ENCODE assay signal across 10 mouse cellular contexts in genomic region chr9:67955466-67956010, GRCm38 (mm10).
"Had no signal": no experiment of that assay in that cellular context is flagged by ENCODE, and none has a peak within 500 bp of the region (broad histone marks: within the 10 kb centered on the region; RNA-seq: fewer than 3 reads in every experiment).

No protein-coding gene starts in this region.

- H3K27ac ChIP-seq: limb, embryonic 13.5 days; liver, embryonic 14.5 days; midbrain, embryonic 13.5 days; neural tube, embryonic 15.5 days; stomach, postnatal 0 days had no signal

- H3K9ac ChIP-seq: limb, embryonic 13.5 days; liver, embryonic 14.5 days; midbrain, embryonic 13.5 days; neural tube, embryonic 15.5 days had no signal

- ATAC-seq: midbrain, embryonic 13.5 days had no signal

- H3K9me3 ChIP-seq: limb, embryonic 13.5 days; midbrain, embryonic 13.5 days; neural tube, embryonic 15.5 days had no signal

- H3K4me2 ChIP-seq: limb, embryonic 13.5 days; midbrain, embryonic 13.5 days; neural tube, embryonic 15.5 days had no signal

- DNase-seq: kidney, postnatal 14 days; left cerebral cortex, postnatal 4 days; lung, adult 18-20 months; right cerebral cortex, postnatal 14 days had no signal

- H3K4me1 ChIP-seq: limb, embryonic 13.5 days; midbrain, embryonic 13.5 days; neural tube, embryonic 15.5 days had no signal

- H3K4me3 ChIP-seq: limb, embryonic 13.5 days; midbrain, embryonic 13.5 days; myocyte; neural tube, embryonic 15.5 days had no signal

- H3K27me3 ChIP-seq: limb, embryonic 13.5 days; midbrain, embryonic 13.5 days; neural tube, embryonic 15.5 days had no signal
